Comparison of ENCODE assay signal across 10 mouse cellular contexts in genomic region chr7:99131819-99132353, GRCm38 (mm10). TPM values are rescaled to one million over a fixed set of nuclear protein-coding genes. Genes with fewer than 3 reads are reported as not detected.
DNase-seq lines count a peak whose midpoint lies in the region; ATAC-seq and TF ChIP-seq lines count a peak whose summit lies in the region.
"Had no signal": no experiment of that assay in that cellular context is flagged by ENCODE, and none has a peak within 500 bp of the region (broad histone marks: within the 10 kb centered on the region; RNA-seq: fewer than 3 reads in every experiment).

No protein-coding gene starts in this region.

- DNase-seq in kidney, postnatal 0 days (ENCODE audit: low spot score), result peak; percentile 71
- no peak for DNase-seq in kidney, adult 8-10 months
- peak; percentile 37 for DNase-seq in lung, postnatal 14 days
- DNase-seq in T-cell, adult 2 months (ENCODE audit: low spot score), result no peak
- no peak for DNase-seq in hindbrain, embryonic 11.5 days (ENCODE audit: low spot score)
- DNase-seq: gastrocnemius, postnatal 10 days had no signal

- H3K9me3 ChIP-seq in kidney, postnatal 0 days (replicated peaks; ENCODE audit: low read length), result no peaks in the 10 kb centered on the region
- 0 out of 2 replicates have a peak, but pooled peaks cover 5% of the 10 kb centered on the region for H3K9me3 ChIP-seq in heart, embryonic 16.5 days (replicated peaks; ENCODE audit: control insufficient read depth, low read length)
- H3K9me3 ChIP-seq in hindbrain, embryonic 11.5 days (ENCODE audit: control insufficient read depth, low read length), result no peaks in the 10 kb centered on the region
- H3K9me3 ChIP-seq: midbrain, embryonic 10.5 days had no signal

- H3K4me2 ChIP-seq in kidney, postnatal 0 days (ENCODE audit: low read length), result 0 out of 2 replicates have a peak overlapping the region, but pooled peaks have one; percentile 1
- H3K4me2 ChIP-seq in heart, embryonic 16.5 days (ENCODE audit: low read depth, low read length), result peak overlapping the region; percentile 35; the same call in 1 of the 2 replicates
- H3K4me2 ChIP-seq in hindbrain, embryonic 11.5 days (replicated peaks; ENCODE audit: low read depth, low read length), result no peak overlapping the region

- 31% methylated on average over 6 of the region's 6 CpGs for WGBS in kidney, postnatal 0 days
- 30% methylated on average over 6 of the region's 6 CpGs for WGBS in heart, embryonic 16.5 days
- 78% methylated on average over 6 of the region's 6 CpGs for WGBS in hindbrain, embryonic 11.5 days

- no peak for TF ChIP-seq POLR2A in bone marrow macrophage, adult 2 months (IDR thresholded peaks at IDR 0.05; ENCODE audit: borderline replicate concordance, low read depth, low read length)

- no peak overlapping the region for H3K4me3 ChIP-seq in kidney, postnatal 0 days (replicated peaks; ENCODE audit: low read depth, low read length)
- no peak overlapping the region for H3K4me3 ChIP-seq in bone marrow macrophage, adult 2 months (ENCODE audit: insufficient read depth, low read length)
- H3K4me3 ChIP-seq in heart, embryonic 16.5 days (ENCODE audit: low read length), result no peak overlapping the region
- no peak overlapping the region for H3K4me3 ChIP-seq in hindbrain, embryonic 11.5 days (ENCODE audit: low read depth, low read length)
- H3K4me3 ChIP-seq: forebrain, embryonic 10.5 days; midbrain, embryonic 10.5 days had no signal

- peaks cover 15% of the 10 kb centered on the region; the same call in 1 of the 2 replicates for H3K4me1 ChIP-seq in kidney, postnatal 0 days (replicated peaks; ENCODE audit: insufficient read depth, low read length)
- H3K4me1 ChIP-seq in bone marrow macrophage, adult 2 months (ENCODE audit: control insufficient read depth, insufficient read depth, low read length), result peaks cover 71% of the 10 kb centered on the region
- H3K4me1 ChIP-seq in heart, embryonic 16.5 days (ENCODE audit: control insufficient read depth, insufficient read depth, low read length), result peaks cover 39% of the 10 kb centered on the region
- peaks cover 2% of the 10 kb centered on the region; the same call in 1 of the 2 replicates for H3K4me1 ChIP-seq in hindbrain, embryonic 11.5 days (replicated peaks; ENCODE audit: control insufficient read depth, insufficient read depth, low read length)

- peak overlapping the region; percentile 51 for H3K27ac ChIP-seq in kidney, postnatal 0 days
- H3K27ac ChIP-seq in bone marrow macrophage, adult 2 months (ENCODE audit: insufficient read depth, low read depth, low read length), result peak overlapping the region; percentile 39; the same call in 1 of the 2 replicates
- peak overlapping the region; percentile 82 for H3K27ac ChIP-seq in heart, embryonic 16.5 days (ENCODE audit: low read length)
- H3K27ac ChIP-seq in hindbrain, embryonic 11.5 days (ENCODE audit: low read depth, low read length), result no peak overlapping the region
- H3K27ac ChIP-seq: forebrain, embryonic 10.5 days; midbrain, embryonic 10.5 days had no signal

- H3K36me3 ChIP-seq in kidney, postnatal 0 days (ENCODE audit: insufficient read depth, low read length), result no peaks in the 10 kb centered on the region
- H3K36me3 ChIP-seq in heart, embryonic 16.5 days (ENCODE audit: control insufficient read depth, insufficient read depth), result no peaks in the 10 kb centered on the region; the same call in 1 of the 2 replicates
- H3K36me3 ChIP-seq in hindbrain, embryonic 11.5 days (ENCODE audit: control insufficient read depth, insufficient read depth, low read length), result no peaks in the 10 kb centered on the region

- no peaks in the 10 kb centered on the region for H3K27me3 ChIP-seq in kidney, postnatal 0 days (ENCODE audit: insufficient read depth, low read length)
- no peaks in the 10 kb centered on the region for H3K27me3 ChIP-seq in heart, embryonic 16.5 days (ENCODE audit: control insufficient read depth, insufficient read depth, low read length)
- no peaks in the 10 kb centered on the region for H3K27me3 ChIP-seq in hindbrain, embryonic 11.5 days (ENCODE audit: control insufficient read depth, insufficient read depth, low read length)

- no peak overlapping the region for H3K9ac ChIP-seq in kidney, postnatal 0 days (ENCODE audit: low read depth, low read length)
- no peak overlapping the region for H3K9ac ChIP-seq in heart, embryonic 16.5 days (ENCODE audit: low read length)
- no peak overlapping the region for H3K9ac ChIP-seq in hindbrain, embryonic 11.5 days (ENCODE audit: low read depth, low read length)

- ATAC-seq in kidney, postnatal 0 days (replicated peaks; ENCODE audit: low FRiP score, low read depth), result no peak
- no peak for ATAC-seq in heart, embryonic 16.5 days (replicated peaks; ENCODE audit: extremely low read depth, insufficient read depth, low FRiP score)
- ATAC-seq in hindbrain, embryonic 11.5 days (ENCODE audit: low FRiP score), result no peak

- TF ChIP-seq CTCF in kidney, postnatal 0 days (IDR thresholded peaks at IDR 0.05; ENCODE audit: low read depth), result no peak
- no peak for TF ChIP-seq CTCF in bone marrow macrophage, adult 2 months (IDR thresholded peaks at IDR 0.05; ENCODE audit: low read depth, low read length)

RNA-seq across cellular contexts. Expression of gene Uvrag, which starts 9.1 kb away (rescaled TPM):
- polyA plus RNA-seq in kidney, postnatal 0 days (2015; fragmentation: Nextera tagmentation; extraction: Ambion mirVana), result 19.0 and 21.6 TPM in 2 replicates
- polyA plus RNA-seq in bone marrow macrophage, adult 2 months (2012; ENCODE audit: insufficient read depth, insufficient read length, missing spikeins), result 48.2 and 61.3 TPM in 2 replicates
- 16.3 and 17.3 TPM in 2 replicates for polyA plus RNA-seq in heart, embryonic 16.5 days (2015; fragmentation: Nextera tagmentation; extraction: Ambion mirVana)
- 11.7 and 13.1 TPM in 2 replicates for polyA plus RNA-seq in hindbrain, embryonic 11.5 days (2014; fragmentation: Nextera tagmentation; extraction: Ambion mirVana)

RNA-seq across cellular contexts. Expression of gene Dgat2, which starts 50.6 kb away (rescaled TPM):
- 53.1 and 57.3 TPM in 2 replicates for polyA plus RNA-seq in kidney, postnatal 0 days (2015; fragmentation: Nextera tagmentation; extraction: Ambion mirVana)
- polyA plus RNA-seq in bone marrow macrophage, adult 2 months (2012; ENCODE audit: insufficient read depth, insufficient read length, missing spikeins), result 0.35 and 0.56 TPM in 2 replicates
- polyA plus RNA-seq in heart, embryonic 16.5 days (2015; fragmentation: Nextera tagmentation; extraction: Ambion mirVana), result 38.5 and 44.9 TPM in 2 replicates
- 9.4 and 11.2 TPM in 2 replicates for polyA plus RNA-seq in hindbrain, embryonic 11.5 days (2014; fragmentation: Nextera tagmentation; extraction: Ambion mirVana)

Comparison
In these comparisons a context has a peak if more than half of its experiments do, and no peak if none do; other contexts are left out.
1. DNase-seq: peak in kidney, postnatal 0 days (single experiment) and lung, postnatal 14 days (single experiment); none in kidney, adult 8-10 months (0 of 2), T-cell, adult 2 months (single experiment) and hindbrain, embryonic 11.5 days (single experiment).